Mouse (Mus musculus) liver, adult 2 months (tissue): Measurements from ENCODE around the gene Emp2. TPM values are rescaled to one million over a fixed set of nuclear protein-coding genes. Genes with fewer than 3 reads are reported as not detected.
A peak's percentile ranks its signal among the peaks of the same experiment; 100 is the strongest.

Experiments used
- DNase-seq: peaks from one replicate; pipeline ENCODE4 v3.0.0-alpha.2; 2011; ENCODE audit warnings: low read depth, low spot score; ENCODE audit errors: extremely low read depth
- H3K27ac ChIP-seq: fragments of 200-500 bp; replicated peaks from 2 replicates; pipeline ENCODE4 v1.5.1; 2012; ENCODE audit warnings: low read depth, mild to moderate bottlenecking, control low read depth, inconsistent platforms, low read length; ENCODE audit not compliant: insufficient read depth
- H3K27me3 ChIP-seq: fragments of 200-500 bp; 2 replicates; pipeline ENCODE4 v1.6.1; 2012; ENCODE audit warnings: mild to moderate bottlenecking, moderate library complexity, low read length, inconsistent platforms; ENCODE audit not compliant: control insufficient read depth, insufficient read depth
- H3K36me3 ChIP-seq: fragments of 200-500 bp; 2 replicates; pipeline ENCODE4 v1.6.1; 2012; ENCODE audit warnings: low read length, inconsistent platforms; ENCODE audit not compliant: control insufficient read depth, insufficient read depth
- H3K4me1 ChIP-seq: fragments of 200-500 bp; 2 replicates; pipeline ENCODE4 v1.6.1; 2011; ENCODE audit warnings: low read length; ENCODE audit not compliant: control insufficient read depth, insufficient read depth
- H3K4me3 ChIP-seq: fragments of 200-500 bp; 2 replicates; pipeline ENCODE4 v1.5.1; 2011; ENCODE audit warnings: low read depth, mild to moderate bottlenecking, control low read depth, low read length, moderate library complexity; ENCODE audit not compliant: insufficient read depth
- H3K79me2 ChIP-seq: fragments of 200-500 bp; 2 replicates; pipeline ENCODE4 v1.6.1; 2012; ENCODE audit warnings: inconsistent platforms, mild to moderate bottlenecking, low read length, moderate library complexity; ENCODE audit not compliant: control insufficient read depth, insufficient read depth
- H3K9ac ChIP-seq: fragments of 200-500 bp; 2 replicates; pipeline ENCODE4 v1.6.1; 2012; ENCODE audit warnings: low read depth, mild to moderate bottlenecking, control low read depth, inconsistent platforms, low read length
- CTCF ChIP-seq: fragments of 200-500 bp; IDR thresholded peaks from 2 replicates; pipeline ENCODE4 v1.5.1; 2011; ENCODE audit warnings: low read depth, low read length, control low read depth
- POLR2A ChIP-seq: fragments of 200-500 bp; IDR thresholded peaks from 2 replicates; pipeline ENCODE4 v1.6.1; 2011; ENCODE audit warnings: low read length, control low read depth; ENCODE audit not compliant: insufficient read depth; ENCODE audit errors: extremely low read depth
- WGBS: fragments of 180-500 bp; shearing (Covaris S2); methylation state at CpG from one replicate; pipeline ENCODE4 v1.1.7; 2018; 5-methylcytosine and 5-hydroxymethylcytosine counted together
- polyA plus RNA-seq: library from polyadenylated mRNA; depleted of rRNA; stranded (reverse); fragments of >200 nt; gene quantifications from 2 replicates; pipeline ENCODE4 v1.2.3, GENCODE M21; 2012
- total RNA-seq: library from RNA; depleted of rRNA; stranded (reverse); fragments of >200 nt; gene quantifications from 2 replicates; pipeline ENCODE4 v1.2.3, GENCODE M21; 2014

The Emp2 gene
- total and polyA plus RNA-seq, 2 experiments = 5.7 to 14.1 TPM

- no peak overlapping the region for H3K4me3 ChIP-seq
- DNase-seq = no peak
- H3K79me2 ChIP-seq = no peaks in the 10 kb centered on the region
- TF ChIP-seq POLR2A = no peak
- no peak for TF ChIP-seq CTCF
- no peaks in the 10 kb centered on the region for H3K27me3 ChIP-seq
- H3K27ac ChIP-seq = no peak overlapping the region
- H3K4me1 ChIP-seq = peaks cover 25% of the 10 kb centered on the region
- H3K36me3 ChIP-seq = no peaks in the 10 kb centered on the region
- no peak overlapping the region for H3K9ac ChIP-seq
- WGBS = 83% methylated on average over 9 of the region's 9 CpGs
Observed at GRCm38 (mm10) chr16:10351050-10351636, 37.4 kb upstream of the Emp2 start.

DNA sequence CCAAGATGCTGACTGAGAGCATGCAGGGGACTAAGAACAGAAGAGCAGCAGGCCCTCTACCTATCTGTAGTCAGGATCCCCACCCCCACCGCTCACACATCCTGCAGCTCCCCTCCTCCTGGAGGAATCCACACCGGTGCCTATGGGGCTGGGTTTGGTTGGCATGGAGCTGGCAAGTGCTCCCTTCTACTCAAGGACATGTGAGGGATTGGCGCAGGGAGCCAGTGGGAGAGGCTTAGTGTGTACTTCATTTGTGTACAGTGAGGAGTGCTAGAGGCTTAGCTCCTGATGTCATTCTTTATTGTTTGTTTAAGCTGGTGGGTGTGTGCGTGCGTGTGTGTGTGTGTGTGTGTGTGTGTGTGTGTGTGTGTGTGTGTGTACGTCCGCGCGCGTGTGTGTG, 36.1 kb upstream of the Emp2 start:
- TF ChIP-seq POLR2A = no peak
- TF ChIP-seq CTCF = no peak
- peak; percentile 88 for DNase-seq
- Histone ChIP-seq H3K79me2 (no peaks in the 10 kb centered on the region), H3K4me1 (peaks cover 25% of the 10 kb centered on the region), H3K27me3 (no peaks in the 10 kb centered on the region), H3K9ac (no peak overlapping the region), H3K36me3 (no peaks in the 10 kb centered on the region), H3K4me3 (no peak overlapping the region), H3K27ac (peak overlapping the region; percentile 83)
- WGBS = 28% methylated on average over 10 of the region's 10 CpGs

DNA sequence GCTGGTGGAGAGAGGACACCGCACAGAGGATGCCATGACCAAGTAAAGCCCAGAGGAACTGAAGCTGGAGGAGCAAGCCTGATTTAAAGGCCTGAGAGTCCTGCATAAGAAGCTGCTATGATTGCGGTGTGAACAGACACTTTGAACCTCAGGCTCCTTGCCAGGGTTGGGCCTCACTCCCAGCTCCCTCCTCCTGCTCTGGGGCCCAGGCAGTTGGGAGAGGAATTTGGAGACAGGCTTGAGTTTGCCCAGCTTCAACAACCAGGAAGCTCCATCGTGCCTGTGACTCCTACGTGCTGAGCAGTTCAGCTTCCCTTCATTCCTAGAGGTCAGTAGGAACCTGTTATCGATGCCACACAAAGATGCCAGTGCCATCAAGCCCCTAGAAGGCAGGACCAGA, 35.7 kb upstream of the Emp2 start:
- Histone ChIP-seq H3K79me2 (no peaks in the 10 kb centered on the region), H3K4me1 (peaks cover 25% of the 10 kb centered on the region), H3K9ac (no peak overlapping the region), H3K27me3 (no peaks in the 10 kb centered on the region), H3K27ac (peak overlapping the region; percentile 83), H3K36me3 (no peaks in the 10 kb centered on the region), H3K4me3 (no peak overlapping the region)
- DNase-seq = peak; percentile 89
- TF ChIP-seq CTCF (no peak), POLR2A (no peak)
- 26% methylated on average over 5 of the region's 5 CpGs for WGBS

GRCm38 (mm10) chr16:10347551-10347950, 33.8 kb upstream of the Emp2 start:
- Histone ChIP-seq H3K4me3 (peak overlapping the region; percentile 1; the same call in 1 of the 2 replicates), H3K9ac (peak overlapping the region; percentile 15), H3K4me1 (peaks cover 25% of the 10 kb centered on the region), H3K36me3 (no peaks in the 10 kb centered on the region), H3K27ac (peak overlapping the region; percentile 83), H3K79me2 (no peaks in the 10 kb centered on the region), H3K27me3 (no peaks in the 10 kb centered on the region)
- TF ChIP-seq CTCF = no peak
- no peak for TF ChIP-seq POLR2A
- DNase-seq = peak; percentile 99
- WGBS = 18% methylated on average over 7 of the region's 7 CpGs

DNA sequence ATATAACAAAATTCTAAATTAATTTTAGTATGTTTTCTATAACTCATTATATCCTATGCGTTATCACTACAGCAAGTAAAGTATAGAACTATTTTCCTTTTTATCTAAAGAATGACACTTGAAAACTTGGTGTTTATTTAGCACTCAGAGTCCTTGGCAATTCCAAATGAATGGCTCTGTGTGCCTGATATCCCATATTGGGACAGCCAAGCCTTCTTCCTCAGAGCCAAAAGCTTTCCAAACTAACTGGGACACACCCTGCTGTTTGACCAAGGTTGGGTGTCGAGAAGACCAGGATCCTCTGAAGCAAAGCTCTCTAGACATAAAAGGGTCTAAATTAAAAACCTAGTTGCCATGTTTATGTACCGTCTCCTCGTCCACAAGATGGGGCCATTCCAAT, 27.3 kb upstream of the Emp2 start:
- 77% methylated on average over 4 of the region's 4 CpGs for WGBS
- H3K4me3 ChIP-seq = no peak overlapping the region
- no peaks in the 10 kb centered on the region for H3K27me3 ChIP-seq
- no peak overlapping the region for H3K9ac ChIP-seq
- no peaks in the 10 kb centered on the region for H3K79me2 ChIP-seq
- no peak for DNase-seq
- TF ChIP-seq CTCF = no peak
- no peak for TF ChIP-seq POLR2A
- H3K36me3 ChIP-seq = no peaks in the 10 kb centered on the region
- no peak overlapping the region for H3K27ac ChIP-seq
- H3K4me1 ChIP-seq = no peaks in the 10 kb centered on the region

DNA sequence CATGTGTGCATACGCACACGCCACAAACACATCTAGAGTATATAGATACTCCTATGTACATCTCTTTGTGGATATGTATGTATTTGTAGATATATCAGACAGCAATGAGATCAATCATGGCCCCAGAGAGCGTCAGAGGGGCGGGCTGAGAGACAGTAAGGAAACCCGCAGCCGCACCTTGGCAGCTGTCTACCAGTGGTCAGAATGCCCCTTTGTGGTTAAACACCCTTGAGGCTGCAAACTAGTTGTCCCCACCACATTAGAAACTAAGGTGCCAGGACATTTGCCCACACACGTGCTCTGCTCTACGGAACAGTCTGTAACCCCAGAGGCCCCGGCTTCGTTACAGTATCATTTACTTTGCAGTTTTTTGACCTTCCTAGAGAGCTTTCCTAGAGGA, 26.2 kb upstream of the Emp2 start:
- Histone ChIP-seq H3K27me3 (no peaks in the 10 kb centered on the region), H3K79me2 (no peaks in the 10 kb centered on the region), H3K4me3 (no peak overlapping the region), H3K9ac (no peak overlapping the region), H3K36me3 (no peaks in the 10 kb centered on the region), H3K4me1 (no peaks in the 10 kb centered on the region), H3K27ac (no peak overlapping the region)
- TF ChIP-seq CTCF (no peak), POLR2A (no peak)
- no peak for DNase-seq
- whole genome bisulfite sequencing = 91% methylated on average over 10 of the region's 10 CpGs
